18 mouse cellular contexts compared by ENCODE assay signal in genomic region chr6:94069421-94069820, GRCm38 (mm10).
DNase-seq lines count a peak whose midpoint lies in the region; ATAC-seq and TF ChIP-seq lines count a peak whose summit lies in the region.
"Had no signal": no experiment of that assay in that cellular context is flagged by ENCODE, and none has a peak within 500 bp of the region (broad histone marks: within the 10 kb centered on the region; RNA-seq: fewer than 3 reads in every experiment).

No protein-coding gene starts in this region.

- 0 out of 2 replicates have a peak overlapping the region, but pooled peaks have one; percentile 22 for H3K27ac ChIP-seq in heart, embryonic 11.5 days (ENCODE audit: low read depth, low read length)
- no peak overlapping the region for H3K27ac ChIP-seq in lung, embryonic 14.5 days (ENCODE audit: low read depth)
- no peak overlapping the region for H3K27ac ChIP-seq in lung, postnatal 0 days (ENCODE audit: low read length)
- no peak overlapping the region for H3K27ac ChIP-seq in liver, adult 2 months (replicated peaks; ENCODE audit: insufficient read depth, low read depth, low read length)
- H3K27ac ChIP-seq: layer of hippocampus, adult 2 months; left cerebral cortex, adult 2 months; limb, embryonic 15.5 days; midbrain, embryonic 12.5 days had no signal

- no peak overlapping the region for H3K9ac ChIP-seq in heart, embryonic 11.5 days (ENCODE audit: low read depth, low read length)
- H3K9ac ChIP-seq in lung, embryonic 14.5 days, result no peak overlapping the region
- H3K9ac ChIP-seq in lung, postnatal 0 days (replicated peaks; ENCODE audit: low read depth), result no peak overlapping the region
- no peak overlapping the region for H3K9ac ChIP-seq in liver, adult 2 months (ENCODE audit: low read depth, low read length)
- H3K9ac ChIP-seq: limb, embryonic 15.5 days; midbrain, embryonic 12.5 days had no signal

- no peaks in the 10 kb centered on the region for H3K36me3 ChIP-seq in heart, embryonic 11.5 days (ENCODE audit: control insufficient read depth, insufficient read depth, low read length)
- H3K36me3 ChIP-seq in lung, embryonic 14.5 days (ENCODE audit: insufficient read depth), result no peaks in the 10 kb centered on the region
- H3K36me3 ChIP-seq in lung, postnatal 0 days (ENCODE audit: insufficient read depth, low read length), result no peaks in the 10 kb centered on the region
- H3K36me3 ChIP-seq in liver, adult 2 months (ENCODE audit: control insufficient read depth, insufficient read depth, low read length), result no peaks in the 10 kb centered on the region
- H3K36me3 ChIP-seq: limb, embryonic 15.5 days; midbrain, embryonic 12.5 days had no signal

- DNase-seq in heart, postnatal 10 days, result no peak
- no peak for DNase-seq in lung, embryonic 14.5 days
- DNase-seq in lung, postnatal 0 days (ENCODE audit: low spot score), result no peak
- peak; percentile 82 for DNase-seq in liver, adult 2 months (ENCODE audit: extremely low read depth, low read depth, low spot score)
- DNase-seq in spleen, postnatal 36 days (ENCODE audit: low spot score in 2 of 2), result no peak
- DNase-seq in left cerebral cortex, postnatal 36 days (ENCODE audit: low spot score in 2 of 2), result no peak
- DNase-seq: adrenal gland, postnatal 14 days; cerebellum, adult 9-11 months; gastrocnemius, postnatal 25 days; lung, postnatal 4 days; thymus, postnatal 14 days had no signal

- TF ChIP-seq CTCF in lung, embryonic 14.5 days (IDR thresholded peaks at IDR 0.05; ENCODE audit: low read depth), result no peak
- no peak for TF ChIP-seq CTCF in lung, postnatal 0 days (IDR thresholded peaks at IDR 0.05)
- no peak for TF ChIP-seq CTCF in liver, adult 2 months (IDR thresholded peaks at IDR 0.05; ENCODE audit: low read depth, low read length)

- intact Hi-C loops in heart, postnatal 10 days (cut with DNase I), result no loop called here
- intact Hi-C loops in left cerebral cortex, postnatal 36 days (cut with DNase I), result no loop called here

- peaks cover 16% of the 10 kb centered on the region; the same call in 1 of the 2 replicates for H3K79me2 ChIP-seq in liver, adult 2 months (ENCODE audit: control insufficient read depth, insufficient read depth, low read length)

- ATAC-seq in heart, embryonic 11.5 days (replicated peaks; ENCODE audit: insufficient number of reproducible peaks, low FRiP score, low TSS enrichment), result peak; percentile 26; the same call in 1 of the 2 replicates
- ATAC-seq in lung, embryonic 14.5 days (ENCODE audit: insufficient read depth), result peak; percentile 21; the same call in 1 of the 2 replicates
- no peak for ATAC-seq in lung, postnatal 0 days
- no peak for ATAC-seq in granulocyte monocyte progenitor cell, adult 5-6 weeks (replicated peaks; ENCODE audit: poor library complexity, severe bottlenecking)
- ATAC-seq: hindbrain, embryonic 16.5 days had no signal

- H3K4me2 ChIP-seq in heart, embryonic 11.5 days, result 0 out of 2 replicates have a peak overlapping the region, but pooled peaks have one; percentile 4
- no peak overlapping the region for H3K4me2 ChIP-seq in lung, embryonic 14.5 days
- H3K4me2 ChIP-seq in lung, postnatal 0 days (replicated peaks; ENCODE audit: low read depth, low read length), result no peak overlapping the region
- H3K4me2 ChIP-seq: limb, embryonic 15.5 days; midbrain, embryonic 12.5 days had no signal

- 12% methylated on average over 3 of the region's 3 CpGs for WGBS in heart, embryonic 11.5 days (ENCODE audit: insufficient replicate concordance)
- 21% methylated on average over 3 of the region's 3 CpGs for WGBS in lung, embryonic 14.5 days
- WGBS in lung, postnatal 0 days, result 22% methylated on average over 3 of the region's 3 CpGs
- 23% methylated on average over 3 of the region's 3 CpGs for WGBS in liver, adult 2 months

- H3K9me3 ChIP-seq in heart, embryonic 11.5 days (replicated peaks; ENCODE audit: control insufficient read depth, low read length), result no peaks in the 10 kb centered on the region
- no peaks in the 10 kb centered on the region for H3K9me3 ChIP-seq in lung, embryonic 14.5 days (ENCODE audit: low read depth, low read length)
- H3K9me3 ChIP-seq in lung, postnatal 0 days (ENCODE audit: low read length), result no peaks in the 10 kb centered on the region
- H3K9me3 ChIP-seq: limb, embryonic 15.5 days; midbrain, embryonic 12.5 days had no signal

- no peaks in the 10 kb centered on the region for H3K27me3 ChIP-seq in heart, embryonic 11.5 days (ENCODE audit: control insufficient read depth, insufficient read depth, low read length)
- H3K27me3 ChIP-seq in lung, embryonic 14.5 days (ENCODE audit: insufficient read depth, low read length), result no peaks in the 10 kb centered on the region
- H3K27me3 ChIP-seq in lung, postnatal 0 days (replicated peaks; ENCODE audit: insufficient read depth, low read length), result no peaks in the 10 kb centered on the region
- no peaks in the 10 kb centered on the region for H3K27me3 ChIP-seq in liver, adult 2 months (ENCODE audit: control insufficient read depth, insufficient read depth, low read length)
- H3K27me3 ChIP-seq: limb, embryonic 15.5 days; midbrain, embryonic 12.5 days had no signal

- H3K4me3 ChIP-seq in heart, embryonic 11.5 days (ENCODE audit: low read depth, low read length), result no peak overlapping the region
- H3K4me3 ChIP-seq in lung, embryonic 14.5 days (ENCODE audit: low read depth, low read length), result no peak overlapping the region
- no peak overlapping the region for H3K4me3 ChIP-seq in lung, postnatal 0 days (ENCODE audit: low read depth, low read length)
- no peak overlapping the region for H3K4me3 ChIP-seq in liver, adult 2 months (ENCODE audit: insufficient read depth, low read depth, low read length)
- H3K4me3 ChIP-seq: layer of hippocampus, adult 2 months; left cerebral cortex, adult 2 months; limb, embryonic 15.5 days; midbrain, embryonic 12.5 days had no signal

- TF ChIP-seq EP300 in lung, postnatal 0 days (IDR thresholded peaks at IDR 0.05), result no peak

- TF ChIP-seq POLR2A in liver, adult 2 months (IDR thresholded peaks at IDR 0.05; ENCODE audit: extremely low read depth, insufficient read depth, low read length), result no peak

- H3K4me1 ChIP-seq in heart, embryonic 11.5 days (ENCODE audit: control insufficient read depth, insufficient read depth, low read length), result peaks cover 35% of the 10 kb centered on the region
- peaks cover 14% of the 10 kb centered on the region; the same call in 1 of the 2 replicates for H3K4me1 ChIP-seq in lung, embryonic 14.5 days (ENCODE audit: insufficient read depth)
- H3K4me1 ChIP-seq in lung, postnatal 0 days (ENCODE audit: insufficient read depth, low read depth, low read length), result no peaks in the 10 kb centered on the region; the same call in 1 of the 2 replicates
- peaks cover 14% of the 10 kb centered on the region for H3K4me1 ChIP-seq in liver, adult 2 months (ENCODE audit: control insufficient read depth, insufficient read depth, low read length)

Comparison
In these comparisons a context has a peak if more than half of its experiments do, and no peak if none do; other contexts are left out.
1. ATAC-seq: peak in heart, embryonic 11.5 days (single experiment) and lung, embryonic 14.5 days (single experiment); none in lung, postnatal 0 days (single experiment) and granulocyte monocyte progenitor cell, adult 5-6 weeks (single experiment).